Mouse (Mus musculus) embryonic fibroblast, embryonic 13.5 days (primary cell): ENCODE measurements around the gene Trip4.

ENCODE experiments used
- CTCF ChIP-seq: IDR thresholded peaks from 2 replicates; pipeline ENCODE4 v1.5.1; 2011; ENCODE audit warnings: mild to moderate bottlenecking, control low read depth, low read length, moderate library complexity, borderline replicate concordance; ENCODE audit not compliant: insufficient read depth
- POLR2A ChIP-seq: IDR thresholded peaks from 2 replicates; pipeline ENCODE4 v1.6.1; 2011; ENCODE audit warnings: low read depth, mild to moderate bottlenecking, control low read depth, low read length, moderate library complexity

DNA sequence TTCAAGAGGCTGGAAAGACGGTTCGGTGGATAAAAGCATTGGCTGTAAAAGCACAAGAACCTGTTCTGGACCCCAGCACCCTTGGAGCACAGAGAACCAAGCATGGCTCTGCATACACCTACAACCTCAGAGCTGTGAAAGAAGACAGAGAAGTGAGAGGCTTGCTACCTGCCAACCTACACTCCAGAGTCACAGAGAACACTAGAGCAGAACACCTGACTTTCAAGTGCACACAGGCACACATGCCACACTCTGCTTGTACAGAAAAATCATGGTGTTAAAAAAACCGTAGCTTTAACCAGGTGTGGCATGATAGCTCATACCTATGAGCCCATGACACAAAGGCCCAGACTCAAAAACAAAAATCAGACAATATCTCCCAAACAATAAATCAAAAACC is 118.8 kb downstream of the Trip4 start:
- TF ChIP-seq CTCF (no peak), POLR2A (no peak)
